Comparison of ENCODE assay signal across 17 mouse cellular contexts in genomic region chr19:17471861-17472260, GRCm38 (mm10).
DNase-seq lines count a peak whose midpoint lies in the region; ATAC-seq and TF ChIP-seq lines count a peak whose summit lies in the region.
"Had no signal": no experiment of that assay in that cellular context is flagged by ENCODE, and none has a peak within 500 bp of the region (broad histone marks: within the 10 kb centered on the region; RNA-seq: fewer than 3 reads in every experiment).

No protein-coding gene starts in this region.

- no peak overlapping the region for H3K4me3 ChIP-seq in intestine, postnatal 0 days (ENCODE audit: low read depth, low read length)
- H3K4me3 ChIP-seq: liver, embryonic 12.5 days; midbrain, embryonic 10.5 days had no signal

- no peaks in the 10 kb centered on the region for H3K27me3 ChIP-seq in intestine, postnatal 0 days (replicated peaks; ENCODE audit: control insufficient read depth, insufficient read depth, low read length)
- H3K27me3 ChIP-seq: liver, embryonic 12.5 days had no signal

- no peak overlapping the region for H3K27ac ChIP-seq in intestine, postnatal 0 days (ENCODE audit: low read depth, low read length)
- H3K27ac ChIP-seq: liver, embryonic 12.5 days; macrophage; midbrain, embryonic 10.5 days had no signal

- WGBS in intestine, postnatal 0 days: 74% methylated on average over 7 of the region's 7 CpGs

- no peak for ATAC-seq in monocyte, adult 5-6 weeks (replicated peaks; ENCODE audit: insufficient number of reproducible peaks, low FRiP score, low TSS enrichment, poor library complexity, severe bottlenecking)
- no peak for ATAC-seq in intestine, postnatal 0 days
- ATAC-seq: liver, embryonic 12.5 days had no signal

- peak; percentile 15 for DNase-seq in gastrocnemius, postnatal 25 days
- DNase-seq in gastrocnemius, postnatal 10 days: no peak
- DNase-seq in urinary bladder, postnatal 14 days (ENCODE audit: low spot score): peak; percentile 20
- DNase-seq in urinary bladder, postnatal 25 days (ENCODE audit: low spot score): no peak
- peak; percentile 6 for DNase-seq in heart, postnatal 25 days (ENCODE audit: low spot score)
- DNase-seq in lung, postnatal 36 days: no peak
- DNase-seq: adrenal gland, postnatal 14 days; B cell, adult 2 months; cerebellum, adult 9-11 months; kidney, adult 2 months; kidney, postnatal 14 days; lung, embryonic 14.5 days had no signal

- no peak for TF ChIP-seq CTCF in intestine, postnatal 0 days (IDR thresholded peaks at IDR 0.05; ENCODE audit: low read depth)

- H3K9me3 ChIP-seq in intestine, postnatal 0 days (ENCODE audit: control insufficient read depth): no peaks in the 10 kb centered on the region
- H3K9me3 ChIP-seq: liver, embryonic 12.5 days; midbrain, embryonic 10.5 days had no signal

- no peak overlapping the region for H3K4me2 ChIP-seq in intestine, postnatal 0 days (replicated peaks; ENCODE audit: low read depth)
- H3K4me2 ChIP-seq: liver, embryonic 12.5 days; lung, embryonic 14.5 days had no signal

- intact Hi-C loops in heart, postnatal 25 days (cut with DNase I): loop anchor here (10.0 kb wide), 2 partner anchors 363 to 803 kb away; partner anchors contain the start of gene Pcsk5

- H3K4me1 ChIP-seq in intestine, postnatal 0 days (replicated peaks; ENCODE audit: control insufficient read depth, insufficient read depth, low read length): no peaks in the 10 kb centered on the region
- H3K4me1 ChIP-seq: liver, embryonic 12.5 days; midbrain, embryonic 10.5 days had no signal

- peaks cover 19% of the 10 kb centered on the region for H3K36me3 ChIP-seq in intestine, postnatal 0 days (ENCODE audit: control insufficient read depth, insufficient read depth)
- H3K36me3 ChIP-seq: liver, embryonic 12.5 days; midbrain, embryonic 10.5 days had no signal

- H3K9ac ChIP-seq in intestine, postnatal 0 days (ENCODE audit: low read depth, low read length): no peak overlapping the region
- H3K9ac ChIP-seq: liver, embryonic 12.5 days; lung, embryonic 14.5 days had no signal

Comparison
In these comparisons a context has a peak if more than half of its experiments do, and no peak if none do; other contexts are left out.
1. DNase-seq: peak in gastrocnemius, postnatal 25 days (single experiment), urinary bladder, postnatal 14 days (single experiment) and heart, postnatal 25 days (single experiment); none in gastrocnemius, postnatal 10 days (single experiment), urinary bladder, postnatal 25 days (single experiment) and lung, postnatal 36 days (single experiment).